Mouse (Mus musculus) midbrain, embryonic 16.5 days (tissue): Measurements from ENCODE around the gene Clcnkb. TPM values are rescaled to one million over a fixed set of nuclear protein-coding genes. Genes with fewer than 3 reads are reported as not detected.
A peak's percentile ranks its signal among the peaks of the same experiment; 100 is the strongest.

ENCODE experiments used
- ATAC-seq: fragments of 200-750 bp; cut with Nextera tagmentation; 2 replicates; pipeline ENCODE4 v1.8.0; 2017; ENCODE audit warnings: moderate TSS enrichment
- H3K27ac ChIP-seq: fragments of 300-500 bp; sonication (generic); 2 replicates; pipeline ENCODE4 v1.5.1; 2014; ENCODE audit warnings: mild to moderate bottlenecking, low read length, mixed read lengths
- H3K27me3 ChIP-seq: fragments of 300-500 bp; sonication (generic); 2 replicates; pipeline ENCODE4 v1.6.1; 2014; ENCODE audit warnings: low read depth, low read length, mixed read lengths; ENCODE audit not compliant: control insufficient read depth, insufficient read depth
- H3K36me3 ChIP-seq: fragments of 300-500 bp; sonication (generic); 2 replicates; pipeline ENCODE4 v1.6.1; 2014; ENCODE audit warnings: mild to moderate bottlenecking, low read length, moderate library complexity, mixed read lengths; ENCODE audit not compliant: control insufficient read depth, insufficient read depth
- H3K4me1 ChIP-seq: fragments of 300-500 bp; sonication (generic); 2 replicates; pipeline ENCODE4 v1.6.1; 2014; ENCODE audit warnings: mild to moderate bottlenecking, low read length, mixed read lengths; ENCODE audit not compliant: control insufficient read depth, insufficient read depth
- H3K4me2 ChIP-seq: fragments of 300-500 bp; sonication (generic); 2 replicates; pipeline ENCODE4 v1.6.1; 2014; ENCODE audit warnings: mild to moderate bottlenecking, low read length, mixed read lengths
- H3K4me3 ChIP-seq: fragments of 300-500 bp; sonication (generic); 2 replicates; pipeline ENCODE4 v1.5.1; 2014; ENCODE audit warnings: low read depth, mild to moderate bottlenecking, low read length, moderate library complexity, mixed read lengths
- H3K9ac ChIP-seq: fragments of 300-500 bp; sonication (generic); 2 replicates; pipeline ENCODE4 v1.6.1; 2014; ENCODE audit warnings: low read depth, low read length, mixed read lengths
- H3K9me3 ChIP-seq: fragments of 300-500 bp; sonication (generic); replicated peaks from 2 replicates; pipeline ENCODE4 v1.6.1; 2014; ENCODE audit warnings: mild to moderate bottlenecking, low read length, mixed read lengths; ENCODE audit not compliant: control insufficient read depth, poor library complexity, severe bottlenecking
- WGBS: fragments of 180-500 bp; shearing (Covaris S2); extraction: QIAGEN DNeasy Blood & Tissue Kit; methylation state at CpG from one replicate; pipeline ENCODE4 v1.1.7; 2014; 5-methylcytosine and 5-hydroxymethylcytosine counted together
- polyA plus RNA-seq: library from polyadenylated mRNA; unstranded; fragments of >200 nt; fragmentation: Nextera tagmentation; extraction: Ambion mirVana; gene quantifications from 2 replicates; pipeline ENCODE4 v1.2.1, GENCODE M21; 2015

The Clcnkb gene
- polyA plus RNA-seq, 1 experiment from 2014 or later = not detected

GRCm38 (mm10) chr4:141456193-141456938 lies 40.6 kb upstream of the Clcnkb start:
- Histone ChIP-seq H3K4me3 (no peak overlapping the region), H3K4me2 (no peak overlapping the region), H3K27ac (no peak overlapping the region), H3K9me3 (no peaks in the 10 kb centered on the region), H3K4me1 (no peaks in the 10 kb centered on the region; the same call in 1 of the 2 replicates), H3K36me3 (0 out of 2 replicates have a peak, but pooled peaks cover 5% of the 10 kb centered on the region), H3K27me3 (no peaks in the 10 kb centered on the region), H3K9ac (no peak overlapping the region)
- 94% methylated on average over 14 of the region's 14 CpGs for WGBS
- ATAC-seq = no peak

DNA sequence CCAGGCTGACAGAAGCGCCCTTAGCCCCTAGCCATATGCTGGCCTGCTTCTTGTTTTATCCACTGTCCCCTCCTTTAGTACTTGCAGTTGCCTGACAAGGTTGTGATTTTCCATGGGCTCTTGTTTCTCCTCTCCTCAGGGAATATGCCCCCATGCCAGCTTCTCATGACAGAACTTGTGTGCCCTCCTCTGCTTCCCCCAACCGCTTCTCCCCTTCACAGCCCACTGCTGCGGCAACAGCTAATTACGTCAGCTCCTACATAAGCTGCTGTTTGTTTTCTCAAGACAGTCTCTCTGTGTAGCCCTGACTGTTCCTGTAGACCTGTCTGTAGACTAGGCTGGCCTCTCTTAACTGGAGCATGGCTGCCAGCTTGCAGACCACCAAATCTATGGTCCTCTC lies 39.7 kb upstream of the Clcnkb start:
- no peaks in the 10 kb centered on the region for H3K27me3 ChIP-seq
- WGBS = 78% methylated on average over 4 of the region's 4 CpGs
- 0 out of 2 replicates have a peak, but pooled peaks cover 5% of the 10 kb centered on the region for H3K36me3 ChIP-seq
- no peak overlapping the region for H3K4me3 ChIP-seq
- no peak overlapping the region for H3K4me2 ChIP-seq
- no peak overlapping the region for H3K9ac ChIP-seq
- no peaks in the 10 kb centered on the region for H3K9me3 ChIP-seq
- H3K4me1 ChIP-seq = no peaks in the 10 kb centered on the region; the same call in 1 of the 2 replicates
- no peak overlapping the region for H3K27ac ChIP-seq
- ATAC-seq = no peak

DNA sequence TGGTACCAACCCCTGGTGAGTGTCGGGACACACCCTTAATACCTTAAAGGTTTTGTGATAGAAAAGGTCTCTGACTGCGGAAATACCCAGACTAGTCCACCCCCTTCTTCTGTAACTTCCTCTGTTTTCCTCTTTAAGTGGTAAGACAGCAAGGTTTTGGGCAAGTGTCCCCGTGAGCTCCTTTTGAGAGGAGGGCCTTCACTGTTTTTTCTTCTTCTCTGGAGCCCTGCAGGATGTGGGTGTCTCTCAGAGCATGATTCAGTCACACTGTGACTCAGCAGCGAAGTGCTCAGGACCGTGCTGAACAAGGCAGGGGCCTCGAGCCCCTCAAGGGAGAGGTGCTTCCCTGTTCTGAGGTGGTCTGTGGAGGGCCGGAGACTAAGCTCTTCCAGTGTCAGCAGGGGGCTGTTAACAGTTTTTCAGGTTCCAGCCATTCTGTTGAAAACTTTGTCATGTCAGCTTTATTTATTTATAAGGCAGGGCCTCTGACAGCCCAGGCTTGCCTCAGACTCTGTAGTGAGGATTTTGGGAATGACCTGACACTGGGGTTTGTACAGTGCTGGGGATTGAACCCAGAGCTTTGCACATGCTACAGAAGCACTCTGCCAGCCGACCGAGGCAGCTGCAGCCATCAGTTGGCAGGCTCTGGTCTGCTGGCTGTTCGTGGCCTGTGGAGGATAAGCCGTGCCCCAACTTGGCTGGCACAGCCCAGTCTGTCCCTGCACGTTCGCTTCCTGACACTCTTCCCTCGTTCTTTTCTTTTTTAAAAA lies 39.0 kb upstream of the Clcnkb start:
- H3K9me3 ChIP-seq = no peaks in the 10 kb centered on the region
- H3K4me1 ChIP-seq = no peaks in the 10 kb centered on the region; the same call in 1 of the 2 replicates
- no peak overlapping the region for H3K4me3 ChIP-seq
- H3K27me3 ChIP-seq = no peaks in the 10 kb centered on the region
- H3K27ac ChIP-seq = no peak overlapping the region
- 84% methylated on average over 14 of the region's 14 CpGs for WGBS
- 0 out of 2 replicates have a peak, but pooled peaks cover 5% of the 10 kb centered on the region for H3K36me3 ChIP-seq
- ATAC-seq = no peak
- no peak overlapping the region for H3K9ac ChIP-seq
- no peak overlapping the region for H3K4me2 ChIP-seq

DNA sequence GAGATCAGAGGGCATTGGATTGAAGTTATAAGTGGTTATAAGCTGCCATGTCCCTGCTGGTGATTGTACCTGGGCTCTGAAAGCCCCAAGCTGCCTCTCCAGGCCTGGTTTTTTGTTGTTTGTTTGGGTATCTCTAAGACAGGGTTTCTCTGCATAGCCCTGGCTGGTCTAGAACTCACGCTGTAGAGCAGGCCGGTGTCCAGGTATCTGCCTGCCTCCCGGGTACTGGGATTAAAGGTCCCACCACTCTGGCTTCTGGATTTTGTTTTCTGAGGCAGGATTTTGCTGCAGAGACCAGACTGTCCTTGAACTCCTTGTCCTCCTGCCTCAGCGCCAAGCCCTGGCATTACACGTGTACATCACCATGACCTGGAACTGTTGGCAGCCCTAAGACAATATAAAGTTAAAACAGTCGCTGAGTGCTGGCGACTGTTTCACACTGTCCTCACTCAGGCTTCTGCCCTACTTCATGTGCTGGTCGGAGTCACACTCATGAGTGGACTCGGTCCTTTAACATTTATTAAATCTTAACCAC lies 36.2 kb upstream of the Clcnkb start:
- ATAC-seq = no peak
- Histone ChIP-seq H3K27me3 (no peaks in the 10 kb centered on the region), H3K36me3 (peaks cover 21% of the 10 kb centered on the region), H3K9ac (no peak overlapping the region), H3K27ac (no peak overlapping the region), H3K4me3 (no peak overlapping the region), H3K4me1 (no peaks in the 10 kb centered on the region), H3K9me3 (no peaks in the 10 kb centered on the region), H3K4me2 (no peak overlapping the region)
- 94% methylated on average over 9 of the region's 9 CpGs for WGBS

GRCm38 (mm10) chr4:141451251-141451650 lies 35.4 kb upstream of the Clcnkb start:
- no peaks in the 10 kb centered on the region; the same call in 1 of the 2 replicates for H3K4me1 ChIP-seq
- H3K4me2 ChIP-seq = no peak overlapping the region
- no peak overlapping the region for H3K9ac ChIP-seq
- WGBS = 88% methylated on average over 2 of the region's 2 CpGs
- no peaks in the 10 kb centered on the region for H3K9me3 ChIP-seq
- H3K36me3 ChIP-seq = peaks cover 21% of the 10 kb centered on the region
- H3K4me3 ChIP-seq = no peak overlapping the region
- no peak overlapping the region for H3K27ac ChIP-seq
- ATAC-seq = no peak
- no peaks in the 10 kb centered on the region for H3K27me3 ChIP-seq

DNA sequence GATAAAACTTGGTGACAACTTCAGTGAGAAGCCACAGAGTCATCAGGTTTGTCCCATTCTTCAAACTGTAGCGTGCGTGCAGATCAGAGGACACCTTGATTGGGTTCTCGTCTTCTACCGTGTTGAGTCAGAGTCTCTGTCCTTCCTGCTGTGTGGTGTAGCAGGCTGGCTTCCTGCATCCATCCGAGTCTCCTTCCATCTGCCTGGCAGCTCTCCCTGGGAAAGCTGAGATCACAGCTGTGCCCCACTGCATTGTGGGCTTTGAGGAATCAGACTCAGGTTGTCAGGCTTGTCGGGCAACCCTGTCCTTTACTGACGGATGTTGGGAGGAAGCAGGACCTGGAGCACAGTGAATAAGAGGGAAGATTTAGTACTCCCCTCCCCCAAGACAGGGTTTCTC lies 30.4 kb upstream of the Clcnkb start:
- H3K4me3 ChIP-seq = no peak overlapping the region
- H3K27me3 ChIP-seq = no peaks in the 10 kb centered on the region
- peaks cover 16% of the 10 kb centered on the region for H3K4me1 ChIP-seq
- H3K27ac ChIP-seq = no peak overlapping the region
- no peak overlapping the region for H3K9ac ChIP-seq
- 77% methylated on average over 7 of the region's 7 CpGs for WGBS
- no peak for ATAC-seq
- H3K4me2 ChIP-seq = no peak overlapping the region
- H3K36me3 ChIP-seq = peaks cover 16% of the 10 kb centered on the region
- H3K9me3 ChIP-seq = no peaks in the 10 kb centered on the region

GRCm38 (mm10) chr4:141445328-141445720 lies 29.5 kb upstream of the Clcnkb start:
- H3K27me3 ChIP-seq = no peaks in the 10 kb centered on the region
- peaks cover 16% of the 10 kb centered on the region for H3K36me3 ChIP-seq
- H3K9me3 ChIP-seq = no peaks in the 10 kb centered on the region
- H3K27ac ChIP-seq = peak overlapping the region; percentile 88
- H3K4me1 ChIP-seq = peaks cover 16% of the 10 kb centered on the region
- ATAC-seq = no peak
- peak overlapping the region; percentile 99 for H3K4me3 ChIP-seq
- 16% methylated on average over 14 of the region's 14 CpGs for WGBS
- peak overlapping the region; percentile 89 for H3K4me2 ChIP-seq
- peak overlapping the region; percentile 99 for H3K9ac ChIP-seq

GRCm38 (mm10) chr4:141444451-141445327 lies 28.9 kb upstream of the Clcnkb start, which contains the start of gene Zbtb17:
TSS of gene Zbtb17 (plus strand) at chr4:141444654.
- under 1% methylated on average over 62 of the region's 102 CpGs for WGBS
- peak within 1 kb of the TSS; percentile 99 for H3K9ac ChIP-seq
- peak within 1 kb of the TSS; percentile 88 for H3K27ac ChIP-seq
- peak within 1 kb of the TSS; percentile 99 for H3K4me3 ChIP-seq
- no peaks in the 10 kb centered on the region for H3K27me3 ChIP-seq
- H3K36me3 ChIP-seq = peaks cover 16% of the 10 kb centered on the region
- no peaks in the 10 kb centered on the region for H3K9me3 ChIP-seq
- peaks cover 16% of the 10 kb centered on the region for H3K4me1 ChIP-seq
- H3K4me2 ChIP-seq = peak within 1 kb of the TSS; percentile 89
- peak; percentile 95 for ATAC-seq
